Comparison of ENCODE assay signal across 13 mouse cellular contexts in genomic region chr4:100827374-100827773, GRCm38 (mm10).
"Had no signal": no experiment of that assay in that cellular context is flagged by ENCODE, and none has a peak within 500 bp of the region (broad histone marks: within the 10 kb centered on the region; RNA-seq: fewer than 3 reads in every experiment).

No protein-coding gene starts in this region.

- H3K4me1 ChIP-seq: liver, embryonic 15.5 days had no signal

- H3K4me3 ChIP-seq: left cerebral cortex, adult 2 months; limb, embryonic 10.5 days; liver, embryonic 15.5 days; midbrain, embryonic 12.5 days; stomach, embryonic 15.5 days had no signal

- H3K27ac ChIP-seq: left cerebral cortex, adult 2 months; limb, embryonic 10.5 days; liver, embryonic 15.5 days; midbrain, embryonic 12.5 days; stomach, embryonic 15.5 days had no signal

- H3K9ac ChIP-seq: liver, embryonic 15.5 days; midbrain, embryonic 12.5 days; stomach, embryonic 15.5 days had no signal

- H3K36me3 ChIP-seq: liver, embryonic 15.5 days; stomach, embryonic 15.5 days had no signal

- ATAC-seq: lung, postnatal 0 days had no signal

- H3K4me2 ChIP-seq: liver, embryonic 11.5 days; liver, embryonic 15.5 days; midbrain, embryonic 12.5 days; stomach, embryonic 15.5 days had no signal

- H3K9me3 ChIP-seq: limb, embryonic 10.5 days; liver, embryonic 15.5 days; stomach, embryonic 15.5 days had no signal

- DNase-seq: kidney, adult 9 months; kidney, postnatal 14 days; lung, adult 2 months; lung, postnatal 4 days; right cerebral cortex, postnatal 14 days; thymus, postnatal 36 days had no signal

- H3K27me3 ChIP-seq: liver, embryonic 15.5 days; midbrain, embryonic 12.5 days; stomach, embryonic 15.5 days had no signal
